Comparison of ENCODE assay signal across 8 mouse cellular contexts in genomic region chr3:38227596-38227995, GRCm38 (mm10).
DNase-seq lines count a peak whose midpoint lies in the region; ATAC-seq and TF ChIP-seq lines count a peak whose summit lies in the region.

No protein-coding gene starts in this region.

- DNase-seq in intestine, embryonic 14.5 days (ENCODE audit: low spot score), result peak; percentile 75
- peak; percentile 46 for DNase-seq in ES-E14 (ENCODE audit: low read depth, low spot score)
- peak; percentile 54 to 65 for DNase-seq in cerebellum, adult 2 months
- peak; percentile 63 to 78 for DNase-seq in left cerebral cortex, postnatal 14 days (ENCODE audit: low spot score in 2 of 2)
- peak; percentile 32 for DNase-seq in retina, postnatal 7 days (ENCODE audit: low read depth, low spot score)
- DNase-seq in urinary bladder, postnatal 14 days (ENCODE audit: low spot score), result peak; percentile 67

- intact Hi-C loops in left cerebral cortex, postnatal 14 days (cut with DNase I), result loop anchor here (2.0 kb wide), 1 partner anchor 621 kb away; no protein-coding TSS in a partner anchor

- TF ChIP-seq POLR2A in cerebellum, adult 2 months (IDR thresholded peaks at IDR 0.05; ENCODE audit: borderline replicate concordance, insufficient read depth, low read length), result no peak

- no peak overlapping the region for H3K9ac ChIP-seq in intestine, embryonic 14.5 days (ENCODE audit: low read length)
- no peak overlapping the region for H3K9ac ChIP-seq in intestine, embryonic 15.5 days
- no peak overlapping the region for H3K9ac ChIP-seq in ES-E14 (ENCODE audit: insufficient read depth, low read depth, low read length, poor library complexity, severe bottlenecking)

- H3K4me1 ChIP-seq in intestine, embryonic 14.5 days (replicated peaks; ENCODE audit: control insufficient read depth, insufficient read depth, low read length), result peaks cover 15% of the 10 kb centered on the region
- H3K4me1 ChIP-seq in intestine, embryonic 15.5 days (replicated peaks), result peaks cover 14% of the 10 kb centered on the region
- no peaks in the 10 kb centered on the region for H3K4me1 ChIP-seq in ES-E14 (ENCODE audit: control insufficient read depth in 2 of 2, insufficient read depth in 2 of 2, low read length in 2 of 2, poor library complexity in 1 of 2)
- H3K4me1 ChIP-seq in cerebellum, adult 2 months (ENCODE audit: control insufficient read depth, insufficient read depth, low read length), result no peaks in the 10 kb centered on the region; the same call in 1 of the 2 replicates

- H3K36me3 ChIP-seq in intestine, embryonic 14.5 days (ENCODE audit: control insufficient read depth, insufficient read depth, low read length), result no peaks in the 10 kb centered on the region
- H3K36me3 ChIP-seq in intestine, embryonic 15.5 days, result no peaks in the 10 kb centered on the region
- no peaks in the 10 kb centered on the region for H3K36me3 ChIP-seq in ES-E14 (ENCODE audit: control insufficient read depth, insufficient read depth, low read length, poor library complexity, severe bottlenecking)

- no peaks in the 10 kb centered on the region for H3K27me3 ChIP-seq in intestine, embryonic 14.5 days (replicated peaks; ENCODE audit: control insufficient read depth, insufficient read depth, low read length)
- H3K27me3 ChIP-seq in intestine, embryonic 15.5 days (replicated peaks), result no peaks in the 10 kb centered on the region
- H3K27me3 ChIP-seq in cerebellum, adult 2 months (ENCODE audit: control insufficient read depth, insufficient read depth, low read length), result no peaks in the 10 kb centered on the region

- no peak for ATAC-seq in intestine, embryonic 14.5 days (replicated peaks; ENCODE audit: low FRiP score, low TSS enrichment, low read depth)
- no peak for ATAC-seq in intestine, embryonic 15.5 days
- ATAC-seq in granulocyte monocyte progenitor cell, adult 5-6 weeks (replicated peaks; ENCODE audit: poor library complexity, severe bottlenecking), result peak; percentile 82

- no peak overlapping the region for H3K27ac ChIP-seq in intestine, embryonic 14.5 days (ENCODE audit: low read depth)
- H3K27ac ChIP-seq in intestine, embryonic 15.5 days, result no peak overlapping the region
- no peak overlapping the region for H3K27ac ChIP-seq in ES-E14 (ENCODE audit: insufficient read depth, low read depth, low read length, poor library complexity, severe bottlenecking)
- no peak overlapping the region for H3K27ac ChIP-seq in cerebellum, adult 2 months (ENCODE audit: insufficient read depth, low read length)

- WGBS in intestine, embryonic 14.5 days, result 23% methylated on average over 6 of the region's 6 CpGs
- WGBS in intestine, embryonic 15.5 days, result 25% methylated on average over 6 of the region's 6 CpGs
- 16% methylated on average over 6 of the region's 6 CpGs for WGBS in cerebellum, adult 2 months

- no peaks in the 10 kb centered on the region for H3K9me3 ChIP-seq in intestine, embryonic 14.5 days (ENCODE audit: control insufficient read depth, low read length)
- no peaks in the 10 kb centered on the region for H3K9me3 ChIP-seq in intestine, embryonic 15.5 days
- no peaks in the 10 kb centered on the region for H3K9me3 ChIP-seq in ES-E14 (ENCODE audit: control insufficient read depth, insufficient read depth, low read depth, low read length)

- in situ Hi-C loops in ES-E14 (cut with MboI; ENCODE audit: low sequenced_read_pairs in 2 of 2, unreplicated experiment in 2 of 2), result no loop called here

- TF ChIP-seq CTCF in cerebellum, adult 2 months (IDR thresholded peaks at IDR 0.05; ENCODE audit: borderline replicate concordance, insufficient read depth, low read depth, low read length), result peak; percentile 74

- no peak overlapping the region for H3K4me3 ChIP-seq in intestine, embryonic 14.5 days (ENCODE audit: low read depth, low read length)
- no peak overlapping the region for H3K4me3 ChIP-seq in intestine, embryonic 15.5 days (replicated peaks)
- H3K4me3 ChIP-seq in ES-E14 (ENCODE audit: insufficient read depth in 1 of 2, low read depth in 1 of 2, low read length in 2 of 2, poor library complexity in 1 of 2, severe bottlenecking in 1 of 2), result peak overlapping the region in 1 of 2 experiments; percentile 17; a peak in 1 of 4 replicates
- no peak overlapping the region for H3K4me3 ChIP-seq in cerebellum, adult 2 months (replicated peaks; ENCODE audit: insufficient read depth, low read depth, low read length)

- no peak overlapping the region for H3K4me2 ChIP-seq in intestine, embryonic 14.5 days (ENCODE audit: low read length)
- no peak overlapping the region for H3K4me2 ChIP-seq in intestine, embryonic 15.5 days (replicated peaks)

TF ChIP-seq in ES-E14, 5 proteins besides CTCF, POLR2A, EP300 and RAD21:
- no peak for TF ChIP-seq CHD2 (IDR thresholded peaks at IDR 0.05; ENCODE audit: low read depth, low read length)
- no peak for TF ChIP-seq HCFC1 (IDR thresholded peaks at IDR 0.05; ENCODE audit: borderline replicate concordance, insufficient read depth, low read length)
- TF ChIP-seq ZNF384 (IDR thresholded peaks at IDR 0.05; ENCODE audit: low read depth, low read length), result no peak
- no peak for TF ChIP-seq MAFK (IDR thresholded peaks at IDR 0.05; ENCODE audit: insufficient read depth, low read depth, low read length)
- peak; percentile 57; the same call in 1 of the 2 replicates for TF ChIP-seq ZC3H11A (IDR thresholded peaks at IDR 0.05; ENCODE audit: borderline replicate concordance, low read depth, low read length)
